Mouse (Mus musculus) hindbrain, embryonic 13.5 days (tissue): Measurements from ENCODE around the gene Stk17b. TPM values are rescaled to one million over a fixed set of nuclear protein-coding genes. Genes with fewer than 3 reads are reported as not detected.
A peak's percentile ranks its signal among the peaks of the same experiment; 100 is the strongest.
"Not testable (repeated sequence)": the region's sequence is repeated elsewhere in the genome, so short reads cannot be mapped to it uniquely, and the experiment has no call there.

Experiments
- ATAC-seq: fragments of 200-750 bp; cut with Nextera tagmentation; 2 replicates; pipeline ENCODE4 v1.8.0; 2017; ENCODE audit warnings: moderate TSS enrichment; ENCODE audit not compliant: low FRiP score
- H3K27ac ChIP-seq: fragments of 300-500 bp; sonication (generic); 2 replicates; pipeline ENCODE4 v1.5.1; 2015; ENCODE audit warnings: inconsistent platforms, mild to moderate bottlenecking, moderate library complexity
- H3K27me3 ChIP-seq: fragments of 300-500 bp; sonication (generic); 2 replicates; pipeline ENCODE4 v1.6.1; 2015; ENCODE audit warnings: mild to moderate bottlenecking, inconsistent platforms
- H3K36me3 ChIP-seq: fragments of 300-500 bp; sonication (generic); 2 replicates; pipeline ENCODE4 v1.6.1; 2015; ENCODE audit warnings: mild to moderate bottlenecking, inconsistent platforms
- H3K4me1 ChIP-seq: fragments of 300-500 bp; sonication (generic); replicated peaks from 2 replicates; pipeline ENCODE4 v1.6.1; 2015; ENCODE audit warnings: inconsistent platforms
- H3K4me2 ChIP-seq: fragments of 300-500 bp; sonication (generic); 2 replicates; pipeline ENCODE4 v1.6.1; 2015; ENCODE audit warnings: inconsistent platforms, mild to moderate bottlenecking, moderate library complexity
- H3K4me3 ChIP-seq: fragments of 300-500 bp; sonication (generic); 2 replicates; pipeline ENCODE4 v1.5.1; 2015; ENCODE audit warnings: mild to moderate bottlenecking, inconsistent platforms
- H3K9ac ChIP-seq: fragments of 300-500 bp; sonication (generic); 2 replicates; pipeline ENCODE4 v1.6.1; 2015; ENCODE audit warnings: mild to moderate bottlenecking, inconsistent platforms
- H3K9me3 ChIP-seq: fragments of 300-500 bp; sonication (generic); 2 replicates; pipeline ENCODE4 v1.6.1; 2016; ENCODE audit warnings: inconsistent platforms
- WGBS: fragments of 180-500 bp; shearing (Covaris S2); methylation state at CpG from one replicate; pipeline ENCODE4 v1.1.7; 2015; 5-methylcytosine and 5-hydroxymethylcytosine counted together
- polyA plus RNA-seq: library from polyadenylated mRNA; unstranded; fragments of >200 nt; fragmentation: Nextera tagmentation; extraction: Ambion mirVana; gene quantifications from 2 replicates; pipeline ENCODE4 v1.2.1, GENCODE M21; 2015

The Stk17b gene
- polyA plus RNA-seq, 1 experiment from 2014 or later: 5.5 TPM

GRCm38 (mm10) chr1:53711069-53711468, 74.0 kb downstream of the Stk17b start:
- Histone ChIP-seq H3K27me3 (no peaks in the 10 kb centered on the region), H3K9ac (no peak overlapping the region), H3K4me1 (peaks cover 12% of the 10 kb centered on the region), H3K36me3 (no peaks in the 10 kb centered on the region), H3K4me3 (no peak overlapping the region), H3K27ac (no peak overlapping the region), H3K4me2 (no peak overlapping the region), H3K9me3 (no peaks in the 10 kb centered on the region)
- 90% methylated on average over 9 of the region's 9 CpGs for WGBS
- no peak for ATAC-seq

GRCm38 (mm10) chr1:53709602-53710001, 75.4 kb downstream of the Stk17b start:
- not testable (repeated sequence) for H3K27me3 ChIP-seq, H3K9ac ChIP-seq, H3K9me3 ChIP-seq, H3K36me3 ChIP-seq, H3K27ac ChIP-seq, H3K4me3 ChIP-seq
- 53% methylated on average over 5 of the region's 5 CpGs for WGBS
- peaks cover 14% of the 10 kb centered on the region for H3K4me1 ChIP-seq
- peak; percentile 47 for ATAC-seq
- H3K4me2 ChIP-seq: peak overlapping the region; percentile 34

GRCm38 (mm10) chr1:53706431-53707361, 78.3 kb downstream of the Stk17b start, which contains the start of gene Dnah7a:
TSS of gene Dnah7a (minus strand) at chr1:53706784.
- peak within 1 kb of the TSS; percentile 82 for H3K27ac ChIP-seq
- peaks cover 14% of the 10 kb centered on the region for H3K4me1 ChIP-seq
- ATAC-seq: peak; percentile 91
- peak within 1 kb of the TSS; percentile 71 for H3K9ac ChIP-seq
- no peaks in the 10 kb centered on the region for H3K36me3 ChIP-seq
- H3K9me3 ChIP-seq: no peaks in the 10 kb centered on the region
- no peaks in the 10 kb centered on the region for H3K27me3 ChIP-seq
- peak within 1 kb of the TSS; percentile 73 for H3K4me2 ChIP-seq
- 14% methylated on average over 42 of the region's 42 CpGs for WGBS
- H3K4me3 ChIP-seq: peak within 1 kb of the TSS; percentile 57

Other genes starting within 250 kb of the Stk17b start
- 8.5 and 11.3 TPM in 2 replicates for gene Dnah7a, start 78.4 kb downstream of the Stk17b start, polyA plus RNA-seq